Comparison of ENCODE assay signal across 8 mouse cellular contexts in the genomic region with DNA sequence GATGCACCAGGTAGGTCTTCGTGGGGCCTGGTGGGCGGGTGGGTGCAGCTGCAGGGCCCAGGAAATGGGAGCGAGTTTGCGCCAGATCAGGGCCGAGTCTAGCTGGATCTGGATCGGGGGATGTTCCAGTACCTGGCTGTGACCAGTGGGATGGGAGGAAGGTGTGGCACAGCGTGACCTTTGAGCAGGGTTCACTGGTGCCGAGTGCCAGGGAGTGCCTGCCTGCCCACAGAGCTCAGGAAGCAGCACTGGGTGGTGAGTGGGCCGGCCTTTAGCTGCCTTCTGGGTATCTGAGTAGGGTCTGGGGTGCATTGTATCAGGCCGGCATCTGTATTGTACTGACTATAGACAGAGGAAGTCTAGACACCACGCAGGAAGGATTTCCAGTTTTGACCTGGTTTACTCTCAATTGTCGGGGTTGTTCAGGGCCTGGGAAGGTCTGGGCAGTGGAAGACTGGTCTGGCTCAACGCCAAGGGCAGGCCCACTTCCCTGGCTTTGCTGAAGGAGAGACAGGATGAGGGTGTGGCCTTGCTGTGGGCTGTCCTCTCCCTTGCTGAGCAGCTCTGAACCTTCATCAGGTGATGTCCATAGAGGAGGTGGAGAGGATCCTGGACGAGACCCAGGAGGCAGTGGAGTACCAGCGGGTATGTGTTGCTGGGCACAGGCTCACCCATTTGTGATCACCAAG. TPM values are rescaled to one million over a fixed set of nuclear protein-coding genes. Genes with fewer than 3 reads are reported as not detected.
A peak's percentile ranks its signal among the peaks of the same experiment; 100 is the strongest.
DNase-seq lines count a peak whose midpoint lies in the region; ATAC-seq lines count a peak whose summit lies in the region.

No protein-coding gene starts in this region.

- no peak overlapping the region for H3K4me3 ChIP-seq in heart, embryonic 12.5 days
- H3K4me3 ChIP-seq in stomach, embryonic 15.5 days (replicated peaks), result no peak overlapping the region

- peak overlapping the region; percentile 82; the same call in 1 of the 2 replicates for H3K4me2 ChIP-seq in heart, embryonic 12.5 days
- peak overlapping the region; percentile 24; the same call in 1 of the 2 replicates for H3K4me2 ChIP-seq in stomach, embryonic 15.5 days

- peaks cover 39% of the 10 kb centered on the region for H3K4me1 ChIP-seq in heart, embryonic 12.5 days (replicated peaks)
- peaks cover 33% of the 10 kb centered on the region for H3K4me1 ChIP-seq in stomach, embryonic 15.5 days

- peak; percentile 61 for ATAC-seq in heart, embryonic 12.5 days (ENCODE audit: insufficient number of reproducible peaks, low FRiP score)
- 0 out of 2 replicates have a peak, but pooled peaks have one; percentile 9 for ATAC-seq in stomach, embryonic 15.5 days (ENCODE audit: insufficient read depth, low FRiP score, low read depth)
- ATAC-seq in granulocyte monocyte progenitor cell, adult 5-6 weeks (replicated peaks; ENCODE audit: poor library complexity, severe bottlenecking), result no peak

- H3K9me3 ChIP-seq in heart, embryonic 12.5 days (replicated peaks), result no peaks in the 10 kb centered on the region
- no peaks in the 10 kb centered on the region for H3K9me3 ChIP-seq in stomach, embryonic 15.5 days

- 77% methylated on average over 15 of the region's 15 CpGs for WGBS in heart, embryonic 12.5 days
- WGBS in stomach, embryonic 15.5 days, result 77% methylated on average over 15 of the region's 15 CpGs

- H3K9ac ChIP-seq in heart, embryonic 12.5 days, result no peak overlapping the region
- H3K9ac ChIP-seq in stomach, embryonic 15.5 days, result no peak overlapping the region

- H3K27me3 ChIP-seq in heart, embryonic 12.5 days (replicated peaks), result no peaks in the 10 kb centered on the region
- no peaks in the 10 kb centered on the region for H3K27me3 ChIP-seq in stomach, embryonic 15.5 days (replicated peaks)

- H3K27ac ChIP-seq in heart, embryonic 12.5 days (ENCODE audit: poor library complexity, severe bottlenecking), result peak overlapping the region; percentile 36; the same call in 1 of the 2 replicates
- peak overlapping the region; percentile 51 for H3K27ac ChIP-seq in stomach, embryonic 15.5 days

- H3K36me3 ChIP-seq in heart, embryonic 12.5 days, result peaks cover 38% of the 10 kb centered on the region
- H3K36me3 ChIP-seq in stomach, embryonic 15.5 days, result peaks cover 35% of the 10 kb centered on the region

- peak; percentile 52 for DNase-seq in urinary bladder, postnatal 14 days (ENCODE audit: low spot score)
- no peak for DNase-seq in urinary bladder, adult 2 months (ENCODE audit: low spot score)
- peak; percentile 78 to 85 for DNase-seq in kidney, postnatal 4 days
- DNase-seq in T-cell, adult 2 months (ENCODE audit: low spot score), result no peak
- no peak for DNase-seq in layer of hippocampus, postnatal 14 days (ENCODE audit: low spot score in 2 of 2)

RNA-seq across cellular contexts. Expression of gene Chmp6, which starts 3.0 kb away (rescaled TPM):
- 35.3 and 38.0 TPM in 2 replicates for polyA plus RNA-seq in urinary bladder, adult 2 months (2012; rRNA removed)
- 67.8 and 70.4 TPM in 2 replicates for polyA plus RNA-seq in heart, embryonic 12.5 days (2016; fragmentation: Nextera tagmentation; extraction: Ambion mirVana)
- polyA plus RNA-seq in stomach, embryonic 15.5 days (2015; fragmentation: Nextera tagmentation; extraction: Ambion mirVana), result 79.4 and 86.0 TPM in 2 replicates
- 15.9 and 18.0 TPM in 2 replicates for total RNA-seq in granulocyte monocyte progenitor cell, adult 5-6 weeks (2014; fragmentation: Nextera tagmentation)
- 60.8 and 73.0 TPM in 2 replicates for total RNA-seq in granulocyte monocyte progenitor cell, adult 5-6 weeks (2017)
- 10 to 100 TPM; 37.1 to 39.1 TPM for total RNA-seq in layer of hippocampus, postnatal 14 days (2021)

RNA-seq across cellular contexts. Expression of gene Baiap2, which starts 26.3 kb away (rescaled TPM):
- 35.1 and 39.0 TPM in 2 replicates for polyA plus RNA-seq in urinary bladder, adult 2 months (2012; rRNA removed)
- 15.6 and 16.4 TPM in 2 replicates for polyA plus RNA-seq in heart, embryonic 12.5 days (2016; fragmentation: Nextera tagmentation; extraction: Ambion mirVana)
- polyA plus RNA-seq in stomach, embryonic 15.5 days (2015; fragmentation: Nextera tagmentation; extraction: Ambion mirVana), result 24.8 and 30.9 TPM in 2 replicates
- 8.0 and 10.6 TPM in 2 replicates for total RNA-seq in granulocyte monocyte progenitor cell, adult 5-6 weeks (2014; fragmentation: Nextera tagmentation)
- total RNA-seq in granulocyte monocyte progenitor cell, adult 5-6 weeks (2017), result 5.9 and 23.5 TPM in 2 replicates
- total RNA-seq in layer of hippocampus, postnatal 14 days (2021), result 100 to 1,000 TPM; 148 TPM

Comparison
In these comparisons a context has a peak if more than half of its experiments do, and no peak if none do; other contexts are left out.
1. DNase-seq: peak in urinary bladder, postnatal 14 days (single experiment) and kidney, postnatal 4 days (2 of 2); none in urinary bladder, adult 2 months (single experiment), T-cell, adult 2 months (single experiment) and layer of hippocampus, postnatal 14 days (0 of 2).